Mouse (Mus musculus): Measurements from ENCODE around the gene Utf1. TPM values are rescaled to one million over a fixed set of nuclear protein-coding genes. Genes with fewer than 3 reads are reported as not detected.

Utf1 gene
- polyA plus RNA-seq, 1 experiment from 2014 or later, result not detected

- ATAC-seq (ENCODE audit: low FRiP score), result no peak
- 0 out of 2 replicates have a peak, but pooled peaks cover 2% of the 10 kb centered on the region for H3K27me3 ChIP-seq (ENCODE audit: control insufficient read depth, insufficient read depth, low read length)
- no peak overlapping the region for H3K4me3 ChIP-seq (ENCODE audit: low read depth, low read length)
- H3K4me1 ChIP-seq (ENCODE audit: control insufficient read depth, insufficient read depth, low read length), result no peaks in the 10 kb centered on the region
- H3K27ac ChIP-seq (ENCODE audit: low read depth, low read length), result no peak overlapping the region
- no peaks in the 10 kb centered on the region for H3K36me3 ChIP-seq (ENCODE audit: control insufficient read depth, insufficient read depth, low read length)
- no peak overlapping the region for H3K4me2 ChIP-seq
- H3K9ac ChIP-seq (ENCODE audit: low read length), result no peak overlapping the region
- 70% methylated on average over 4 of the region's 4 CpGs for WGBS
- no peaks in the 10 kb centered on the region for H3K9me3 ChIP-seq (ENCODE audit: control insufficient read depth, low read length)
- DNase-seq (ENCODE audit: low spot score, missing footprints), result peak; percentile 35
Measured at GRCm38 (mm10) chr7:139963814-139964213, 20.2 kb downstream of the Utf1 start.

GRCm38 (mm10) chr7:139967175-139967574 lies 23.6 kb downstream of the Utf1 start:
- Histone ChIP-seq H3K36me3 (ENCODE audit: control insufficient read depth, insufficient read depth, low read length) (no peaks in the 10 kb centered on the region), H3K27me3 (ENCODE audit: control insufficient read depth, insufficient read depth, low read length) (peaks cover 2% of the 10 kb centered on the region; the same call in 1 of the 2 replicates), H3K27ac (ENCODE audit: low read depth, low read length) (no peak overlapping the region), H3K4me3 (ENCODE audit: low read depth, low read length) (no peak overlapping the region), H3K9me3 (ENCODE audit: control insufficient read depth, low read length) (no peaks in the 10 kb centered on the region), H3K4me2 (no peak overlapping the region), H3K4me1 (ENCODE audit: control insufficient read depth, insufficient read depth, low read length) (no peaks in the 10 kb centered on the region), H3K9ac (ENCODE audit: low read length) (no peak overlapping the region)
- DNase-seq (ENCODE audit: low spot score, missing footprints), result peak; percentile 80
- no peak for ATAC-seq (ENCODE audit: low FRiP score)
- whole genome bisulfite sequencing, result 7% methylated on average over 4 of the region's 4 CpGs

- WGBS, result 57% methylated on average over 5 of the region's 5 CpGs
- Histone ChIP-seq H3K27me3 (ENCODE audit: control insufficient read depth, insufficient read depth, low read length) (peaks cover 2% of the 10 kb centered on the region; the same call in 1 of the 2 replicates), H3K36me3 (ENCODE audit: control insufficient read depth, insufficient read depth, low read length) (no peaks in the 10 kb centered on the region), H3K27ac (ENCODE audit: low read depth, low read length) (no peak overlapping the region), H3K4me1 (ENCODE audit: control insufficient read depth, insufficient read depth, low read length) (no peaks in the 10 kb centered on the region), H3K9me3 (ENCODE audit: control insufficient read depth, low read length) (no peaks in the 10 kb centered on the region), H3K4me2 (no peak overlapping the region), H3K9ac (ENCODE audit: low read length) (no peak overlapping the region), H3K4me3 (ENCODE audit: low read depth, low read length) (no peak overlapping the region)
- ATAC-seq (ENCODE audit: low FRiP score) (no peak), DNase-seq (ENCODE audit: low spot score, missing footprints) (peak; percentile 61)
Measured at GRCm38 (mm10) chr7:139968428-139968827, 24.8 kb downstream of the Utf1 start.

GRCm38 (mm10) chr7:139969348-139970130 lies 25.9 kb downstream of the Utf1 start:
- DNase-seq (ENCODE audit: low spot score, missing footprints), result peak; percentile 99

GRCm38 (mm10) chr7:139970216-139970919 lies 26.8 kb downstream of the Utf1 start:
- Histone ChIP-seq H3K4me2 (no peak overlapping the region), H3K27me3 (ENCODE audit: control insufficient read depth, insufficient read depth, low read length) (peaks cover 2% of the 10 kb centered on the region; the same call in 1 of the 2 replicates), H3K4me1 (ENCODE audit: control insufficient read depth, insufficient read depth, low read length) (no peaks in the 10 kb centered on the region), H3K9ac (ENCODE audit: low read length) (no peak overlapping the region), H3K9me3 (ENCODE audit: control insufficient read depth, low read length) (no peaks in the 10 kb centered on the region), H3K27ac (ENCODE audit: low read depth, low read length) (no peak overlapping the region), H3K36me3 (ENCODE audit: control insufficient read depth, insufficient read depth, low read length) (no peaks in the 10 kb centered on the region), H3K4me3 (ENCODE audit: low read depth, low read length) (no peak overlapping the region)
- 86% methylated on average over 10 of the region's 10 CpGs for WGBS
- ATAC-seq (ENCODE audit: low FRiP score), result no peak
- peak; percentile 60 for DNase-seq (ENCODE audit: low spot score, missing footprints)

More at GRCm38 (mm10) chr7:139969348-139970130, 25.9 kb downstream of the Utf1 start:
- H3K9ac ChIP-seq (ENCODE audit: low read length), result no peak overlapping the region
- H3K4me1 ChIP-seq (ENCODE audit: control insufficient read depth, insufficient read depth, low read length), result no peaks in the 10 kb centered on the region
- no peaks in the 10 kb centered on the region for H3K9me3 ChIP-seq (ENCODE audit: control insufficient read depth, low read length)
- 34% methylated on average over 10 of the region's 10 CpGs for WGBS
- ATAC-seq (ENCODE audit: low FRiP score), result peak; percentile 64; the same call in 1 of the 2 replicates
- peaks cover 2% of the 10 kb centered on the region; the same call in 1 of the 2 replicates for H3K27me3 ChIP-seq (ENCODE audit: control insufficient read depth, insufficient read depth, low read length)
- no peak overlapping the region for H3K4me2 ChIP-seq
- no peak overlapping the region for H3K27ac ChIP-seq (ENCODE audit: low read depth, low read length)
- no peak overlapping the region for H3K4me3 ChIP-seq (ENCODE audit: low read depth, low read length)
- H3K36me3 ChIP-seq (ENCODE audit: control insufficient read depth, insufficient read depth, low read length), result no peaks in the 10 kb centered on the region

GRCm38 (mm10) chr7:139970979-139971378 lies 27.4 kb downstream of the Utf1 start:
- no peaks in the 10 kb centered on the region for H3K4me1 ChIP-seq (ENCODE audit: control insufficient read depth, insufficient read depth, low read length)
- no peaks in the 10 kb centered on the region for H3K9me3 ChIP-seq (ENCODE audit: control insufficient read depth, low read length)
- H3K27ac ChIP-seq (ENCODE audit: low read depth, low read length), result no peak overlapping the region
- H3K4me3 ChIP-seq (ENCODE audit: low read depth, low read length), result no peak overlapping the region
- H3K36me3 ChIP-seq (ENCODE audit: control insufficient read depth, insufficient read depth, low read length), result no peaks in the 10 kb centered on the region
- no peak for ATAC-seq (ENCODE audit: low FRiP score)
- WGBS, result 82% methylated on average over 5 of the region's 5 CpGs
- peak; percentile 73 for DNase-seq (ENCODE audit: low spot score, missing footprints)
- no peak overlapping the region for H3K4me2 ChIP-seq
- H3K27me3 ChIP-seq (ENCODE audit: control insufficient read depth, insufficient read depth, low read length), result peaks cover 2% of the 10 kb centered on the region; the same call in 1 of the 2 replicates
- H3K9ac ChIP-seq (ENCODE audit: low read length), result no peak overlapping the region

GRCm38 (mm10) chr7:139971436-139971835 lies 27.8 kb downstream of the Utf1 start:
- H3K27ac ChIP-seq (ENCODE audit: low read depth, low read length), result no peak overlapping the region
- peak; percentile 71 for DNase-seq (ENCODE audit: low spot score, missing footprints)
- WGBS, result 59% methylated on average over 6 of the region's 6 CpGs
- H3K9ac ChIP-seq (ENCODE audit: low read length), result no peak overlapping the region
- H3K4me2 ChIP-seq, result no peak overlapping the region
- no peaks in the 10 kb centered on the region for H3K36me3 ChIP-seq (ENCODE audit: control insufficient read depth, insufficient read depth, low read length)
- ATAC-seq (ENCODE audit: low FRiP score), result no peak
- peaks cover 2% of the 10 kb centered on the region; the same call in 1 of the 2 replicates for H3K27me3 ChIP-seq (ENCODE audit: control insufficient read depth, insufficient read depth, low read length)
- no peaks in the 10 kb centered on the region for H3K9me3 ChIP-seq (ENCODE audit: control insufficient read depth, low read length)
- H3K4me1 ChIP-seq (ENCODE audit: control insufficient read depth, insufficient read depth, low read length), result no peaks in the 10 kb centered on the region
- H3K4me3 ChIP-seq (ENCODE audit: low read depth, low read length), result no peak overlapping the region

- H3K4me1 ChIP-seq (ENCODE audit: control insufficient read depth, insufficient read depth, low read length), result no peaks in the 10 kb centered on the region; the same call in 1 of the 2 replicates
- ATAC-seq (ENCODE audit: low FRiP score) (no peak), DNase-seq (ENCODE audit: low spot score, missing footprints) (no peak)
- no peaks in the 10 kb centered on the region for H3K36me3 ChIP-seq (ENCODE audit: control insufficient read depth, insufficient read depth, low read length)
- no peak overlapping the region for H3K4me2 ChIP-seq
- no peak overlapping the region for H3K27ac ChIP-seq (ENCODE audit: low read depth, low read length)
- H3K27me3 ChIP-seq (ENCODE audit: control insufficient read depth, insufficient read depth, low read length), result peaks cover 2% of the 10 kb centered on the region; the same call in 1 of the 2 replicates
- no peaks in the 10 kb centered on the region for H3K9me3 ChIP-seq (ENCODE audit: control insufficient read depth, low read length)
- H3K9ac ChIP-seq (ENCODE audit: low read length), result no peak overlapping the region
- H3K4me3 ChIP-seq (ENCODE audit: low read depth, low read length), result no peak overlapping the region
Measured at GRCm38 (mm10) chr7:139972923-139973331, 29.3 kb downstream of the Utf1 start.

GRCm38 (mm10) chr7:139974307-139974706 lies 30.7 kb downstream of the Utf1 start:
- DNase-seq (ENCODE audit: low spot score, missing footprints), result peak; percentile 49
- H3K27me3 ChIP-seq (ENCODE audit: control insufficient read depth, insufficient read depth, low read length), result no peaks in the 10 kb centered on the region; the same call in 1 of the 2 replicates
- no peak overlapping the region for H3K4me3 ChIP-seq (ENCODE audit: low read depth, low read length)
- WGBS, result 91% methylated on average over 10 of the region's 10 CpGs
- no peak for ATAC-seq (ENCODE audit: low FRiP score)
- H3K36me3 ChIP-seq (ENCODE audit: control insufficient read depth, insufficient read depth, low read length), result no peaks in the 10 kb centered on the region
- no peaks in the 10 kb centered on the region for H3K9me3 ChIP-seq (ENCODE audit: control insufficient read depth, low read length)
- H3K27ac ChIP-seq (ENCODE audit: low read depth, low read length), result no peak overlapping the region
- H3K4me1 ChIP-seq (ENCODE audit: control insufficient read depth, insufficient read depth, low read length), result peaks cover 7% of the 10 kb centered on the region
- H3K9ac ChIP-seq (ENCODE audit: low read length), result no peak overlapping the region
- no peak overlapping the region for H3K4me2 ChIP-seq

Measured in midbrain, embryonic 11.5 days (tissue).